Mouse (Mus musculus): Measurements from ENCODE around the gene Zcchc24.
A peak's percentile ranks its signal among the peaks of the same experiment; 100 is the strongest.
"Not testable (repeated sequence)": the region's sequence is repeated elsewhere in the genome, so short reads cannot be mapped to it uniquely, and the experiment has no call there.

Zcchc24 gene

DNA sequence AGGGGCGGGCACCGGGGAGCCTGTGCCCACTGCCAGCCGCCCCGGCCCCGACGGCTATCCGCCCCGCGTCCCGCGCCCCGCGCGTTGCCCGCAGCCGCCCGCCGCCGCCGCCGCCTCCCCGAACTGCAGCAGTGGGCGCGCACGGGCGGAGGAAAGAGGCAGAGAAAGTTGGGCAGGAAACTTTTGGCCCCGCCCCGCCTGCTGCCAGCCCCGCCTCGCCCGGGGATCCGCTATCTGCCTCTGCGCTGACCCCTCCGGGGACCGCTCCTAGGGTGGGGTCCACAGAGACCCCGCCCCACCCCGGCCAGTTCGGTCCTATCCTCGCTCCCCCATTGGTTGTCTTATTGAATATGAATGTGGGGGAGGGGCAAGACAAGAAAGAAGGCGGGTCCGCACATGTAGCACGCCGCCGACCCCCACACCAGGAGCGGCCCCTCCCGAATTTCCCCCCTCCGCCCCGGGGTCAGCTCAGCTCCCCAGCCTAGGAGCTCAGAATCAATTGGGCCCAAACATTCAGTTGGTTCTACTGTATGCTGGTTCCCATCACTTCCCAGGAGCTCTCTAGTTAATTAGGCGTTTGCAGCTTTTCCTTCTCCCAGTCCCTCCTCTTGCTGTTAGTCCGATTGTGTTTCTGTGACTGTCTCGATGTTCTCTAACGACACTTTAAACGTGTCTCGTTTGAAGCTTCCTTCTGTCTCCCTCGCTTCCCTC lies at the start of gene Zcchc24:
Zcchc24 (minus strand) TSS at position 125 of the 711 bp plus-strand sequence.
- DNase-seq = peak; percentile 94

GRCm38 (mm10) chr14:25816416-25816815 lies 47.6 kb upstream of the Zcchc24 start:
- DNase-seq = peak; percentile 74

- DNase-seq = no peak
Observed at GRCm38 (mm10) chr14:25814140-25814539, 45.3 kb upstream of the Zcchc24 start.

DNA sequence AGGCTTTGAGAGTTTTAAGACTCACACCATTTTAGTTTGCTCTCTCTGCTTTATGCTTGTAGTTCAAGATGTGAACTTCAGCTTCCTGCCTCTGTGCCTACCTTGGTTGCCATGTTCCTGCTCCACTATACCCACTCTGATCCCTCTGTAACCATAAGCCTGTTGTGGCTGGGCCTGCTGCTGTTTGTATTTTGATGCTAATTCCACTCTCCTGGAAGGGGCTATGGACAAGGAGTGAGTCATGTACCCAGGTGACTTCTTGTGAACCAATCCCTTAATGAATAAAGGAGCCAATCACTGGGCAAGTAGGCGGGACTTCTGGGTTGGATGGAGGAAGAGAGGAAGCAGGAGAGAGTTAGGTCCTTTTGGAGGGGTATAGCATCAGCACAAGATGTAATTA lies 42.2 kb upstream of the Zcchc24 start:
- DNase-seq = not testable (repeated sequence)

GRCm38 (mm10) chr14:25806561-25806960 lies 37.7 kb upstream of the Zcchc24 start:
- DNase-seq = no peak

DNA sequence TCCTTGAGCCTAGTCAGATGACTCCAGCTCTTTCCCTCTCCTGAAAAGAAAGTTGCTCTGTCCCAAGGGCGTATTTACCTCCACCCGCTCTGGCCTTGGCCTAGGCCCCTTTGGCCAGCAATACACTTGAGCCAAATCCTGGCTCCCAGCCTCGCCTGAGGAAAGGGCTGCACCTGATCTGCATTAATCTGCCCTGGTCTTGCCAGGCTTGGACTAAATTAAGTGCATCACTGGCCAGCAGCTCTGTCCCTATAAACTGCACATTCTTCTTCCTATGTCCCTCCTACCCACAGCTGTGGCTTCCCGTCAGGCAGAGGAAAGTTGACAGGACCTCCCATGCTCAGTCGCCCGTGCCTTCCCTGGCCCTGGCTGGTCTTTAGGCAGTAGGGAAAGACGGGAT lies 37.0 kb upstream of the Zcchc24 start:
- no peak for DNase-seq

- no peak for DNase-seq
Observed at GRCm38 (mm10) chr14:25803246-25803809, 34.5 kb upstream of the Zcchc24 start.

GRCm38 (mm10) chr14:25802511-25802910 lies 33.7 kb upstream of the Zcchc24 start:
- no peak for DNase-seq

DNA sequence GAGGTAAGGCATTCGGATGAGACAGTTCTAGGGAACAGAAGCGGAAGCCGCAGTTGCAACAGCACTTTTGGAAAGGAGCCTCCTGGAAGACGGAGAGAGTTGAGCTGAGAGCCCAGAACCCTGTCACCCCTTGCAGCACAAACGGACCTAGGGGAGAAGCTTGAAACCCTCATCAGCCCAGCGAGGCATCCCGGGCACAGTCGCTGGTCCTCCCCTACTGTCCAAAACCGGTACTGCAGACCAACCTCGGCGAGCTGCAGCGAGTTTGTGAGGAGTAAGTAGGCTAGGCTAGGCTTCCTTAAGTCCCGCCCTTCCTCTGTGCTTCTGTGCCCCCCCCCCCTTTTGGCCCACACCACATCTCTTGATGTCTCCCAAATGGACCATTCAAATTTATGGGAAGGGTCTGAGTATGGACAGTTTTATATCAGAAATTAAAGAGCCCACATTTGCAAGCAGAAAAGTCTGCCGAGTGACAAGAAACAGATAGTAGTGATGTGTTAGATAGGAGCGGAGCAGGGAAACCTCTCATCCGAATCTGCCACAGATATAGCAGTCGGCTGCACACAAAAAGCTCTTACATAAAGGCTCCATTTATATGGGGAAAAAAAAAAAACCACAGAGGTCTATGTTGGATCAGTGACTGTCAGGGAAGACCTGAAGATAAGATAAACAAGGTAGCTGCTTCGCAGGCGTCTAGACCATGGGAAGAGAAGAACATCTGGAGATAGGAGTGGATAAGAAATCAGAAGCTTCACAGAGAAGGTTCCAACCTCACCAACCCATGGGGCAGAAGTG lies 31.5 kb upstream of the Zcchc24 start:
- peak; percentile 94 for DNase-seq

- no peak for DNase-seq
Observed at GRCm38 (mm10) chr14:25796619-25797018, 27.8 kb upstream of the Zcchc24 start.

GRCm38 (mm10) chr14:25795561-25796174 lies 26.8 kb upstream of the Zcchc24 start:
- DNase-seq = no peak

GRCm38 (mm10) chr14:25795067-25795466 lies 26.2 kb upstream of the Zcchc24 start:
- DNase-seq = no peak

GRCm38 (mm10) chr14:25794331-25794730 lies 25.5 kb upstream of the Zcchc24 start:
- DNase-seq = no peak

- no peak for DNase-seq
Observed at GRCm38 (mm10) chr14:25790768-25791302, 22.0 kb upstream of the Zcchc24 start.

GRCm38 (mm10) chr14:25789946-25790345 lies 21.1 kb upstream of the Zcchc24 start:
- no peak for DNase-seq

- DNase-seq = no peak
Observed at GRCm38 (mm10) chr14:25789207-25789606, 20.4 kb upstream of the Zcchc24 start.

DNA sequence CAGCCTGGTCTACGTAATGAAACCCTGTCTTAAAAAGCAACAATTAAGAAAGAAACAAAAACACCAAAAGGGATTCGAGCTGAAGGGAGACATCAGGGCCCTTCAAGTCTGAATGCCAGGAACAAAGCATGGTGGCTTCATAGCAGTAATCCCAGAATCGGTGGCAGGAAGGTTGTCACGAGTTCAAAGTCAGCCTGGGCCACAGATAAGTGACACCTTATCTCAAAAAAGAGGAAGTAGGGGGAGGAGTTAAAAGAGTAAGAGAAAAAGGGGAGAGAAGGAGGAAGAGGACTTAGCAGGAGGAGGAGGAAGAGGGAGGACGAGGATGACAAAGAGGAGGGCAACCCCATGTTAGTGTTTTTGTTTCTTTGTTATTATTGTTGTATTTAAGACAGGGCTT lies 19.4 kb upstream of the Zcchc24 start:
- DNase-seq = no peak

DNA sequence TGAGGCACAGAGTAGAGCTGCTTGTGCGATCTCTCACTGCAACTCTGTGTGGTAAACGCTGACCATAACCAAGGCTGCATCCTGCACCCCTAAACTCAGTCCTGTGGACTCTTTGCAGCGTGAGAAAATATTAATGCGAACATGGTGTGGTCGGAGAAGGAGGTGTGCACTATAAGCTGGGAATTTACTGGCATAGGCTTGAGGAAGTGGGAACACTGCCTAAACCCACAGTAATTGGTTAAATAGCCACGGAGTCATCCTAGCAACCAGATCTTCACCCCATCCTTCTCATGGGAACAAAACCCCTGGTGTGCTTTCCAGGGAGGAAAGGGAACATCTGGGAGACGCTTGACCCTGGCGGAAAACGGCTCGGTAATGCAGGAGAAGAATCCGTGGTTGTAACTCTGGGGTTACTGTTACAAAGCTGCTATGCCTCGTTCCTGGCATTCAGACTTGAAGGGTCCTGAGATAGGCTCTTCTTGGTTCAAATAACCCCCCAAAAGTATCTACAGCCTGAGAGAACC lies 18.6 kb upstream of the Zcchc24 start:
- no peak for DNase-seq

- no peak for DNase-seq
Observed at GRCm38 (mm10) chr14:25786959-25787358, 18.1 kb upstream of the Zcchc24 start.

DNA sequence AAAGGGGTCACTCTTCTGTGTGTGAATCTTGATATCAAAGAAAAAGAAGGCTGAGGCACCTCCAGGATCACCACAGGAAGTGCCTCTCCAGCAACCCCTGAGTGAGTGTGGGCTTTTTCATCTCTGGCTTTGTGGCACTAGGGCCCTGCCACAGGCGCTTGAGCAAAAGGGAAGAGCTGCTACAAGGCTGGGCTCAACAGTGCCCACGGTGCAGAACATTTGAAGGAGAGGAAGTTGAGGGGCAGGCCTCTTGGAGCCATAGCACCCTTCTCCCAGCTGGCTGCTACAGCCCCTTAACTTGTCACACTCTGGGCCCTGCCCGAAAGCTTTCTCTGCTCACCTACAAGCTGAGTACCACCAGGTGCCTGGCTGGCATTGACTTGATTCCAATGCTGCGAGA lies 16.4 kb upstream of the Zcchc24 start:
- DNase-seq = peak; percentile 51

- no peak for DNase-seq
Observed at GRCm38 (mm10) chr14:25783220-25783619, 14.4 kb upstream of the Zcchc24 start.

GRCm38 (mm10) chr14:25780601-25781000 lies 11.8 kb upstream of the Zcchc24 start:
- no peak for DNase-seq

GRCm38 (mm10) chr14:25776294-25776693 lies 7.5 kb upstream of the Zcchc24 start:
- no peak for DNase-seq
